Comparison of ENCODE assay signal across 9 mouse cellular contexts in the genomic region with DNA sequence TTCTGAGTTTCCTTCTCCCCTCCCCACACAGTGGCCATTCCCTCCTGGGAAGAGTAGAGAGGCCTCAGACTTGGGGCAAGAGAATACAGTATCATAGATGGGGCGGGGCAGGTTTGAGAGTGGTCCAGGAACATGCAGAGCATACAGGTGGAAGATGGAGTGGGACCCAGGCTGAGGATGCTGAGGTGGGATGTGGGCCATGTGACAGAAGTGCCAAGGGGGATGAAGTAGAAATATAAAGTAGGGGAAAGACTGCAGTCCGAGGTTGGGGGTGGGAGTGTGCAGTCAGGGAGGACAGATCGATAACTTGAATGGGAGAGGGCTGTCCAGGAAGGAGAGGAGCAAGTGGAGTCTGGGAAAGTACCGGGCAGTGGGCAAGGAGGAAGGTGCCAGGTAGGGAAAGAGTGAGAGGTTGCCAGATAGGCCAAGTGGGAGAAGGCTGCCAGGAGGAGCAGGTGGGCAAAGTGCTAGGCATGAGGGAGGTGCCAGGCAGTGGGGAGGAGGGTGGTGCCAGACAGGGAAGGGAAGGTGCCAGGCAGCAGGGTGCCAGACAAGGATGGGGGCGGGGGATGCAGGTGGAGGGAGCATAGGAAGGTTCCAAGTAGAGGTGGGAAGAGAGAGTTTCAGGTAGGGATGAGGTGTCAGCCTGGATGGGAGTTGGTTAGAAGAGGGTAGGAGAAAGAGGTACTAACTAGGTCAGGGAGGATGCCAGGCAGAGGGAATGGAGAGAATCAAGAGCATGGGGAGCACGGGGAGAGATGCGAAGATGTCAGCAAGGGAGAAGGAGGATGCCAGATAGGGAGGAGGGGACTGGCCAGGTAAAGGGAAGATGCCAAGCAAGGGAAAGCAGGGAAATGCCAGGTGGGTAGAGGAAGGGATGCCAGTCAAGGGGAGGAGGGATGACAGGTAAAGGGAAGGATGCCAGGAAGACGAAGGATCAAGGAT. TPM values are rescaled to one million over a fixed set of nuclear protein-coding genes. Genes with fewer than 3 reads are reported as not detected.
DNase-seq lines count a peak whose midpoint lies in the region; ATAC-seq and TF ChIP-seq lines count a peak whose summit lies in the region.
"Had no signal": no experiment of that assay in that cellular context is flagged by ENCODE, and none has a peak within 500 bp of the region (broad histone marks: within the 10 kb centered on the region; RNA-seq: fewer than 3 reads in every experiment).

No protein-coding gene starts in this region.

- peaks cover 32% of the 10 kb centered on the region for H3K27me3 ChIP-seq in lung, embryonic 15.5 days
- H3K27me3 ChIP-seq in embryonic facial prominence, embryonic 12.5 days = peaks cover 18% of the 10 kb centered on the region
- H3K27me3 ChIP-seq in hindbrain, postnatal 0 days (ENCODE audit: insufficient read depth, low read length) = no peaks in the 10 kb centered on the region
- H3K27me3 ChIP-seq in small intestine, adult 2 months (ENCODE audit: control insufficient read depth, insufficient read depth, low read length) = no peaks in the 10 kb centered on the region

- 47% methylated on average over 8 of the region's 8 CpGs for WGBS in lung, embryonic 15.5 days
- WGBS in embryonic facial prominence, embryonic 12.5 days = 47% methylated on average over 8 of the region's 8 CpGs
- 33% methylated on average over 8 of the region's 8 CpGs for WGBS in hindbrain, postnatal 0 days
- 23% methylated on average over 8 of the region's 8 CpGs for WGBS in small intestine, adult 2 months

- peaks cover 5% of the 10 kb centered on the region; the same call in 1 of the 2 replicates for H3K4me1 ChIP-seq in lung, embryonic 15.5 days
- H3K4me1 ChIP-seq in embryonic facial prominence, embryonic 12.5 days = 0 out of 2 replicates have a peak, but pooled peaks cover 10% of the 10 kb centered on the region
- peaks cover 12% of the 10 kb centered on the region for H3K4me1 ChIP-seq in hindbrain, postnatal 0 days (ENCODE audit: insufficient read depth, low read length)
- no peaks in the 10 kb centered on the region for H3K4me1 ChIP-seq in small intestine, adult 2 months (ENCODE audit: control insufficient read depth, insufficient read depth, insufficient read length, low read length)

- H3K27ac ChIP-seq in lung, embryonic 15.5 days = no peak overlapping the region
- no peak overlapping the region for H3K27ac ChIP-seq in embryonic facial prominence, embryonic 12.5 days
- H3K27ac ChIP-seq in hindbrain, postnatal 0 days = peak overlapping the region; percentile 71
- no peak overlapping the region for H3K27ac ChIP-seq in small intestine, adult 2 months (ENCODE audit: insufficient read depth, low read depth, low read length)

- H3K9ac ChIP-seq in lung, embryonic 15.5 days = no peak overlapping the region
- H3K9ac ChIP-seq in embryonic facial prominence, embryonic 12.5 days = peak overlapping the region; percentile 73
- H3K9ac ChIP-seq in hindbrain, postnatal 0 days (replicated peaks; ENCODE audit: low read length) = peak overlapping the region; percentile 71

- ATAC-seq in lung, embryonic 15.5 days (ENCODE audit: borderline replicate concordance, extremely low read depth, low FRiP score, low TSS enrichment) = no peak
- ATAC-seq in embryonic facial prominence, embryonic 12.5 days (ENCODE audit: insufficient number of reproducible peaks, insufficient read depth, low FRiP score, low TSS enrichment) = no peak
- peak; percentile 28; the same call in 1 of the 2 replicates for ATAC-seq in hindbrain, postnatal 0 days

- H3K4me2 ChIP-seq in lung, embryonic 15.5 days = peak overlapping the region; percentile 86
- H3K4me2 ChIP-seq in embryonic facial prominence, embryonic 12.5 days (replicated peaks) = peak overlapping the region; percentile 80
- peak overlapping the region; percentile 67 for H3K4me2 ChIP-seq in hindbrain, postnatal 0 days (ENCODE audit: low read depth, low read length)

- peak overlapping the region; percentile 47 for H3K4me3 ChIP-seq in lung, embryonic 15.5 days
- peak overlapping the region; percentile 48 for H3K4me3 ChIP-seq in embryonic facial prominence, embryonic 12.5 days
- H3K4me3 ChIP-seq in hindbrain, postnatal 0 days (ENCODE audit: low read length) = peak overlapping the region; percentile 63
- peak overlapping the region; percentile 59 for H3K4me3 ChIP-seq in small intestine, adult 2 months (ENCODE audit: low read depth, low read length)

- no peaks in the 10 kb centered on the region for H3K36me3 ChIP-seq in lung, embryonic 15.5 days
- H3K36me3 ChIP-seq in embryonic facial prominence, embryonic 12.5 days = no peaks in the 10 kb centered on the region
- H3K36me3 ChIP-seq in hindbrain, postnatal 0 days (ENCODE audit: insufficient read depth, low read length) = no peaks in the 10 kb centered on the region
- H3K36me3 ChIP-seq in small intestine, adult 2 months (ENCODE audit: control insufficient read depth, insufficient read depth, low read length) = no peaks in the 10 kb centered on the region

- TF ChIP-seq CTCF in hindbrain, postnatal 0 days (IDR thresholded peaks at IDR 0.05; ENCODE audit: low read depth) = no peak
- no peak for TF ChIP-seq CTCF in small intestine, adult 2 months (IDR thresholded peaks at IDR 0.05; ENCODE audit: extremely low read depth, insufficient read length, insufficient replicate concordance, low read depth, low read length)

- no peak for TF ChIP-seq POLR2A in small intestine, adult 2 months (IDR thresholded peaks at IDR 0.05; ENCODE audit: low read depth, low read length)

- H3K9me3 ChIP-seq in lung, embryonic 15.5 days = no peaks in the 10 kb centered on the region
- no peaks in the 10 kb centered on the region for H3K9me3 ChIP-seq in embryonic facial prominence, embryonic 12.5 days
- H3K9me3 ChIP-seq in hindbrain, postnatal 0 days (ENCODE audit: low read length) = no peaks in the 10 kb centered on the region

- no peak for DNase-seq in lung, postnatal 36 days
- peak; percentile 31 for DNase-seq in hindbrain, postnatal 0 days (ENCODE audit: low spot score)
- no peak for DNase-seq in lung, postnatal 10 days
- no peak for DNase-seq in yolk sac, embryonic 10.5 days (ENCODE audit: low spot score)
- DNase-seq: lung, adult 2 months; thymus, postnatal 25 days had no signal

RNA-seq across cellular contexts. Expression of gene Smarcd3, which starts 0.9 kb away (rescaled TPM):
- 28.5 and 29.7 TPM in 2 replicates for polyA plus RNA-seq in lung, embryonic 15.5 days (2015; fragmentation: Nextera tagmentation; extraction: Ambion mirVana)
- polyA plus RNA-seq in embryonic facial prominence, embryonic 12.5 days (2016; fragmentation: Nextera tagmentation; extraction: Ambion mirVana) = 73.5 and 74.7 TPM in 2 replicates
- total RNA-seq in hindbrain, postnatal 0 days (2014; rRNA removed) = 246 and 262 TPM in 2 replicates
- 114 and 128 TPM in 2 replicates for polyA plus RNA-seq in hindbrain, postnatal 0 days (2015; fragmentation: Nextera tagmentation; extraction: Ambion mirVana)
- 8.5 and 9.0 TPM in 2 replicates for polyA plus RNA-seq in small intestine, adult 2 months (2012; rRNA removed)

RNA-seq across cellular contexts. Expression of gene Chpf2, which starts 36.8 kb away (rescaled TPM):
- 21.7 and 21.8 TPM in 2 replicates for polyA plus RNA-seq in lung, embryonic 15.5 days (2015; fragmentation: Nextera tagmentation; extraction: Ambion mirVana)
- polyA plus RNA-seq in embryonic facial prominence, embryonic 12.5 days (2016; fragmentation: Nextera tagmentation; extraction: Ambion mirVana) = 23.0 and 24.4 TPM in 2 replicates
- 38.3 and 46.2 TPM in 2 replicates for total RNA-seq in hindbrain, postnatal 0 days (2014; rRNA removed)
- polyA plus RNA-seq in hindbrain, postnatal 0 days (2015; fragmentation: Nextera tagmentation; extraction: Ambion mirVana) = 25.0 and 26.9 TPM in 2 replicates
- polyA plus RNA-seq in small intestine, adult 2 months (2012; rRNA removed) = 19.9 and 25.7 TPM in 2 replicates

RNA-seq across cellular contexts. Expression of gene Abcf2, which starts 46.0 kb away (rescaled TPM):
- polyA plus RNA-seq in lung, embryonic 15.5 days (2015; fragmentation: Nextera tagmentation; extraction: Ambion mirVana) = 108 and 110 TPM in 2 replicates
- polyA plus RNA-seq in embryonic facial prominence, embryonic 12.5 days (2016; fragmentation: Nextera tagmentation; extraction: Ambion mirVana) = 126 and 128 TPM in 2 replicates
- 60.6 and 65.6 TPM in 2 replicates for total RNA-seq in hindbrain, postnatal 0 days (2014; rRNA removed)
- polyA plus RNA-seq in hindbrain, postnatal 0 days (2015; fragmentation: Nextera tagmentation; extraction: Ambion mirVana) = 65.4 and 66.5 TPM in 2 replicates
- polyA plus RNA-seq in small intestine, adult 2 months (2012; rRNA removed) = 20.4 and 32.3 TPM in 2 replicates
